Mouse (Mus musculus) kidney, embryonic 14.5 days (tissue): Measurements from ENCODE around the gene Als2cr12. TPM values are rescaled to one million over a fixed set of nuclear protein-coding genes. Genes with fewer than 3 reads are reported as not detected.
"Not testable (repeated sequence)": the region's sequence is repeated elsewhere in the genome, so short reads cannot be mapped to it uniquely, and the experiment has no call there.

Experiments
- ATAC-seq: fragments of 200-750 bp; cut with Nextera tagmentation; 2 replicates; pipeline ENCODE4 v1.8.0; 2017; ENCODE audit warnings: moderate number of reproducible peaks, mild to moderate bottlenecking, moderate TSS enrichment, moderate library complexity; ENCODE audit not compliant: low FRiP score, low TSS enrichment
- H3K27ac ChIP-seq: fragments of 300-500 bp; sonication (generic); 2 replicates; pipeline ENCODE4 v1.5.1; 2014; ENCODE audit warnings: low read depth, mild to moderate bottlenecking, low read length, moderate library complexity, mixed read lengths
- H3K27me3 ChIP-seq: fragments of 300-500 bp; sonication (generic); 2 replicates; pipeline ENCODE4 v1.6.1; 2014; ENCODE audit warnings: mild to moderate bottlenecking, low read length; ENCODE audit not compliant: control insufficient read depth, insufficient read depth
- H3K36me3 ChIP-seq: fragments of 300-500 bp; sonication (generic); 2 replicates; pipeline ENCODE4 v1.6.1; 2014; ENCODE audit warnings: low read length, mixed read lengths; ENCODE audit not compliant: control insufficient read depth, insufficient read depth
- H3K4me1 ChIP-seq: fragments of 300-500 bp; sonication (generic); 2 replicates; pipeline ENCODE4 v1.6.1; 2014; ENCODE audit warnings: low read length, mixed read lengths; ENCODE audit not compliant: control insufficient read depth, insufficient read depth
- H3K4me2 ChIP-seq: fragments of 300-500 bp; sonication (generic); replicated peaks from 2 replicates; pipeline ENCODE4 v1.6.1; 2014; ENCODE audit warnings: low read depth, mild to moderate bottlenecking, low read length
- H3K4me3 ChIP-seq: fragments of 300-500 bp; sonication (generic); 2 replicates; pipeline ENCODE4 v1.5.1; 2014; ENCODE audit warnings: mild to moderate bottlenecking, low read length
- H3K9ac ChIP-seq: fragments of 300-500 bp; sonication (generic); 2 replicates; pipeline ENCODE4 v1.6.1; 2014; ENCODE audit warnings: low read depth, mild to moderate bottlenecking, low read length, moderate library complexity
- H3K9me3 ChIP-seq: fragments of 300-500 bp; sonication (generic); 2 replicates; pipeline ENCODE4 v1.6.1; 2016; ENCODE audit warnings: low read length; ENCODE audit not compliant: control insufficient read depth
- WGBS: fragments of 180-500 bp; shearing (Covaris S2); extraction: QIAGEN DNeasy Blood & Tissue Kit; methylation state at CpG from one replicate; pipeline ENCODE4 v1.1.7; 2014; 5-methylcytosine and 5-hydroxymethylcytosine counted together
- polyA plus RNA-seq: library from polyadenylated mRNA; unstranded; fragments of >200 nt; fragmentation: Nextera tagmentation; extraction: Ambion mirVana; gene quantifications from 2 replicates; pipeline ENCODE4 v1.2.1, GENCODE M21; 2014

Gene Als2cr12
- polyA plus RNA-seq, 1 experiment from 2014 or later = not detected

DNA sequence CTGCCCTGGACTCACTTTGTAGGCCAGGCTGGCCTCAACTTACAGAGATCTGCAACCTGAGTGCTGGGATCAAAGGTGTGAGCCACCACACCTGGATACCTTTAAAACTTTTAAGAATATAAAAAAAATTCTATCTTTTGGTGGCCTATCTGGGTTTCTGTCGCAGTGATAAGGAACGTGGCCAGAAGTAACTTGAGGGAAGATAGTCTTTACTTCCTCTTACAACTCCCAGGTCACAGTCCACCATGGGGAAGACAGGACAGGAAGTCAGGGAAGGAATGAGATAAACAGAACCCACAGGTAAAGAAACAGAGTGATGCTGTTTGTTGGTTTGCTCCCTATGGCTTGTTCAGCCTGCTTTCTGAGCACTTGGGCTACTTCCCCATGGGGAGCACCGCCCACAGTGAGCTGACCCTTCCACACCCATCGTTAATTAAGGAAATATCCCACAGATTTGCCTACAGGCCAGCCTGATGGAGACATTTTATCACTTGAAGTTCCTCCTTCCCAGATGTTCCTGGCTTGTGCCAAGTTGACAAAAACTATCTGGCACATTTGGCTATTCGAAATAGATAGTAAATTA, 4.9 kb upstream of the Als2cr12 start:
- not testable (repeated sequence) for H3K27ac ChIP-seq, H3K4me2 ChIP-seq, H3K4me3 ChIP-seq, H3K9ac ChIP-seq, H3K4me1 ChIP-seq, H3K9me3 ChIP-seq, H3K36me3 ChIP-seq, H3K27me3 ChIP-seq, ATAC-seq
- WGBS = 88% methylated on average over 4 of the region's 5 CpGs

DNA sequence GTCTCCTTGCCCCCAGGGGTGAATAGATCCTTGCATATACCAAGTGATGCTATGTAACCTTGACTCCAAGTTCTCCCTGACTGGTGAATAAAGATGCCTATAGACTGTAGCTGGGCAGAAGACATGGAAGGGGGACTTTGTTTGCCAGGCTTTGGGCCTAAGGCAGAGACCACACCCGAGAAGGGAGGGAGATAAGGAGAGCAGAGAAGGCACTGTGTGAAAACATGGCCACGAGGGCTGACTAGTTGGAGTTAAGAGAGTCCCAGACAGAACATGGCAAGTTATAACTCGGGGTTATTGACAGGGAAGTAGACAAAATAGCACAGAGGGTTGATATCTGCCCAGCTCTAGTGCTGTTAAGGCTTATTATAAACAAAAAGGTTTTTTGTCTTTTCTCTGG, 4.2 kb upstream of the Als2cr12 start:
- H3K4me3 ChIP-seq = no peak overlapping the region
- H3K4me1 ChIP-seq = no peaks in the 10 kb centered on the region
- no peak overlapping the region for H3K9ac ChIP-seq
- no peak for ATAC-seq
- no peaks in the 10 kb centered on the region for H3K9me3 ChIP-seq
- H3K4me2 ChIP-seq = no peak overlapping the region
- no peaks in the 10 kb centered on the region for H3K36me3 ChIP-seq
- WGBS = 68% methylated on average over 3 of the region's 3 CpGs
- no peaks in the 10 kb centered on the region for H3K27me3 ChIP-seq
- no peak overlapping the region for H3K27ac ChIP-seq

DNA sequence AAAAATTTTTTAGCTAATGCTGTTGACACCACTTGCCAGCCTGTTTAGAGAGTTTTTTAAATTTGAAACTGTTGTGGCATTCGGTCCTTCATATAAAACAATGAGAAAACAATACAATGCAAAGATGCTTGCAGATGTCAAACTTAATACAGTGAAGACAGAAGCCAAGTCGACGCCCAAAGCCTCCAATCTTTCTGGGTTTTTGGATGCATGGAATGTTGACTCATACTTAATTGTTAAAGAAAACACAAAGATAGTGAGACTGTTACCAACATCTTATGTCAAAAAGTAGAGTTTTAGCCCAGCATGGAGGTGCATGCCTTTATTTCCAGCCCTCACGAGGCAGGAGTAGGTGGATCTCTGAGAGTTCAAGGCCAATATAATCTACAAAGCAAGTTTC, 3.0 kb upstream of the Als2cr12 start:
- no peaks in the 10 kb centered on the region for H3K27me3 ChIP-seq
- H3K4me1 ChIP-seq = no peaks in the 10 kb centered on the region
- H3K36me3 ChIP-seq = no peaks in the 10 kb centered on the region
- no peak overlapping the region for H3K4me2 ChIP-seq
- 87% methylated on average over 4 of the region's 4 CpGs for WGBS
- no peak overlapping the region for H3K9ac ChIP-seq
- no peak overlapping the region for H3K4me3 ChIP-seq
- ATAC-seq = no peak
- no peak overlapping the region for H3K27ac ChIP-seq
- no peaks in the 10 kb centered on the region for H3K9me3 ChIP-seq

DNA sequence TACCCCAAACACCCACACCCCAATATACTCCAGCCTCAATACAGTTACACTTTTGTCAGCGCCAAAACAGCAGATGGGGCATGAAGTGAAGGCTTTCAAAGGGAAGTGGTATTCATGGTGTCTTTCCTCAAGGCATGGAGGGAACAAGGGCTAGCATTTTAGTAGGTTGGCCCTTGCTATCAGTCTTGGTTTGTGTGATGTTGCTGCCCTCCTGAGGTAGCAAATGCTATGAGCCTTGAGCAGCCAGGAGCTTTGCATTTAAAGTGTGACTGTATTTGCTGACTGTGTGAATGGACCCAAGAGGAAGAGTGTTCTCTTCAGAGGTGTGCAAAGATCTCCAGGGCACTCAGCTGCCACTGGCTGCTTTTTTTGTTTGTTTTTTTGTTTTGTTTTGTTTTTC, 1.8 kb upstream of the Als2cr12 start:
- H3K4me2 ChIP-seq, H3K4me3 ChIP-seq, ATAC-seq, H3K36me3 ChIP-seq, H3K27ac ChIP-seq, H3K4me1 ChIP-seq, H3K9ac ChIP-seq, H3K9me3 ChIP-seq, H3K27me3 ChIP-seq: not testable (repeated sequence)
- 61% methylated on average over 1 of the region's 1 CpGs for WGBS

DNA sequence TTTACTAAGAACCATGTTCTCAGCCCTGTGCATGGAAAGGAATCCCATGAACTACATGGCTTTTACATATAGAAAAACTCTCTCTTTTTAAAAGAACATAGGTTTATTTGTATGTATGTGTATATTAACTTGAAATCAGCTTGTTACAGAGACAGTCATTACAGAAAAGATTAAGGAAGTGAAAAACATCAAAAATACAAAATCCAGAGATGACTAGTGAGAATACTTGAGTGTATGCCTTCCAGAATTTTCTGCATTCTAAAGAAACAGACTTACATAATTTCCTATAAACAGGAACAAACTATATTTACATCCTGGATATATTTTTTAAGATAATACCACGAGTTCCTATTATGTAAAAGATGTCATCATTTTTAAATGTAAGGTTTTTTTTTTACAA, 2.1 kb downstream of the Als2cr12 start:
- H3K27me3 ChIP-seq = no peaks in the 10 kb centered on the region
- WGBS = 83% methylated on average over 1 of the region's 1 CpGs
- H3K27ac ChIP-seq = no peak overlapping the region
- no peaks in the 10 kb centered on the region for H3K36me3 ChIP-seq
- no peak overlapping the region for H3K4me3 ChIP-seq
- H3K9me3 ChIP-seq = 0 out of 2 replicates have a peak, but pooled peaks cover 3% of the 10 kb centered on the region
- ATAC-seq = no peak
- H3K4me1 ChIP-seq = no peaks in the 10 kb centered on the region
- no peak overlapping the region for H3K4me2 ChIP-seq
- no peak overlapping the region for H3K9ac ChIP-seq

DNA sequence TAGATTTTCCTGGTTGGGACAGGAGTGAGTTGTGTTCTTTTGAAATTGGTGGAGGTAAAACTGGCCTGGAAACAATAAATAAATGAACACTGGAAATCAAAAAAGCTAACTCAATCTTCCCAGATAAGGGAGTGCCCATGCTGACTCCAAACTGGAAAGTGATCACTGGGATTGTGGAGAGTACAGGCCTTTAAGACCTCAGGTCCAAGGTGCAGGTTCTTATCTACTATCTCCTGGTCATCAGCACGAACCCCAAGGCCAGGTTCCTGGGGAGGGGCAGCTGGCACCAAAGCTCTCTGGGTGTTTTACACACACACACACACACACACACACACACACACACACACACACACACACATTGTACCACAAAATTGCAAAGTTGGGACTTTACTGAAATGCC, 4.1 kb downstream of the Als2cr12 start:
- not testable (repeated sequence) for H3K4me3 ChIP-seq, H3K36me3 ChIP-seq, H3K27me3 ChIP-seq, H3K9me3 ChIP-seq, H3K4me1 ChIP-seq, H3K27ac ChIP-seq, ATAC-seq, H3K4me2 ChIP-seq, H3K9ac ChIP-seq
- WGBS = 80% methylated on average over 1 of the region's 1 CpGs

DNA sequence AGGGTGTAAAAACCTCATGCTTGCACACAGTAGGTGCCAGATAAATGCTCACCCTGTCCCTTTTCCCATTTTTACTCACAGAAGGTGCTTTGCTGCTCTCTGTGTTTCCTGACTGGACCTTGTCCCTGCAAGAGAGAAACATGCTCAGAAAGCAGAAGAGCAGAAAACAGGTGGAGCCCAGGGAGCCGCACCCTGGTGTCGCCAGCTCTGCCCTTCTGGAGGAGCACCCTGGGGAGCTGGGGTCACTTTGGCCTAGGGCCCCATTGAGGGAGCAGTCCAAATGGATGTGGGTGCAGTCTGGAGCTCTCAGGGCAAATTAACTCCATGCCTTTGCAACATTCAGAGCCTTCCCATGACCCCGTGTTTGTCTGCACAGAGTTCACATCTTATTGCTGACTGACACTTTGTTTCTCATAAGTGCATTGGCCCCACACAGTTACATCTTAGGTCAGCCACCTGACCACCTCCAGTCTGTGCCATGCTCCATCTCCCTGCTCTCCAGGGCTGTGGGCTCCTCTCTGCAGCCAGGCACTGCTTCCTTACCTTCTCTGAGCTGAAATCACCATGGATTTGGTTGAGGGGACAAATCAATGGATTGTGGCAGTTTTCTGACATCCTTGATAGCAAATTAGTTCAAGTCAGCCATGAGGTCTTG, 4.8 kb downstream of the Als2cr12 start:
- not testable (repeated sequence) for H3K27ac ChIP-seq, H3K9ac ChIP-seq, ATAC-seq, H3K27me3 ChIP-seq, H3K4me3 ChIP-seq, H3K4me2 ChIP-seq, H3K4me1 ChIP-seq, H3K9me3 ChIP-seq, H3K36me3 ChIP-seq
- WGBS = 88% methylated on average over 2 of the region's 3 CpGs

DNA sequence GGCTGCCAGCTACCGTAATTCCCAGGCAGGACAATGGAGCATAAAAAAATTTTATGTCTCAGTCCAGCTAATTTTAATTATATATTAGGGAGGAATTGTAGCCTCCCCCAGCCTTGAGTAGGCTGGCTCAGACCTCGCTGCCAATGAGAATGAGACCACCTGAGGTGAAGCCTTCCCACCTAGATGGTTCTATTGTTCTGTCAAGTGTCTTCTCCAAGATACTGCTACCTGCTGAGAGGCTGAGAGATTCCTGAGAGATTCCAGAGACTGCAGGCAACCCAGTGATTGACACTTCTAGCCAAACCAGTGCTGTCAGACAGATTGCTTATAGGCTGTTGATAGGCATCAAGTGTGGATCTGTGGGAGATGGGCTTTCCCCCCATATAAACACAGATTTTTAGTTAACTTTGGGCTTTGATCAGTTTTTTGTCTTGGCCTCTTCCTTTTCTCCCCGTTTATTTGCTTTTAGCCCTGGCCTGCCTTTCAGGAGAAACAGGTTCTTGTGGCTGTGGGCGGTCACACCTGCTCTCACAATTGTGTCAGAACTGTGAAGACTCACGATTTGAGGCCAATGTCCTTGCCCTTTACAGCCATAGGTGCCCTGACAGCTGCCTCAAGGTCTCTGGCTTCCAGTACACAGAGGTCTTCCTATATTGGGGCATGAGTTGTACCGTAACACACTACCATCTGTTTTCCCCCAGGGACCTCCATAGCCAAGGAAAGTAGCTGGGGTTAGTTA, 5.6 kb downstream of the Als2cr12 start:
- Histone ChIP-seq H3K9ac (no peak overlapping the region), H3K4me2 (no peak overlapping the region), H3K27ac (no peak overlapping the region), H3K36me3 (no peaks in the 10 kb centered on the region), H3K4me1 (no peaks in the 10 kb centered on the region), H3K27me3 (no peaks in the 10 kb centered on the region), H3K9me3 (0 out of 2 replicates have a peak, but pooled peaks cover 3% of the 10 kb centered on the region), H3K4me3 (no peak overlapping the region)
- WGBS = 66% methylated on average over 6 of the region's 6 CpGs
- no peak for ATAC-seq

DNA sequence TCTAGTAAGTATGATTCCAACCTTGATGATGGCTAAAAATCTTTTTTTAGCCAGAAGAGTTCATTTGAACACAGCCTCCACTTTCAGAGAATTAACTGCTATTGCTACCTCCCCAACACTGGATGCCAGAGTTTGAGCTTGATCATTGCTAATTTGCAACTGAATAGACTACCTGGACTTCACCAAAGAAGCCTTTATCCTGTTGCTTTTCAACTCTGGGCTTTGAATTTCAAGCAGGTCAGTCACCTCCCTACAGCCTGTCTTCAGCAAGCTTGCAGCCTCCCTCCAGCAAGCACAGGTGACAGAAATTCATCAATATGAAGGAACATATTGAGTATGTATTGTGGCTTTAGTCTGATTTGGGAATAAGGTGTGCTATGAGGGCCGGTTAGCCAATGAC, 6.4 kb downstream of the Als2cr12 start:
- H3K36me3 ChIP-seq = no peaks in the 10 kb centered on the region
- H3K9me3 ChIP-seq = 0 out of 2 replicates have a peak, but pooled peaks cover 3% of the 10 kb centered on the region
- no peak overlapping the region for H3K4me2 ChIP-seq
- no peak overlapping the region for H3K9ac ChIP-seq
- 86% methylated on average over 1 of the region's 1 CpGs for WGBS
- H3K27ac ChIP-seq = no peak overlapping the region
- ATAC-seq = no peak
- no peaks in the 10 kb centered on the region for H3K4me1 ChIP-seq
- H3K4me3 ChIP-seq = no peak overlapping the region
- H3K27me3 ChIP-seq = no peaks in the 10 kb centered on the region
